Mouse (Mus musculus): Measurements from ENCODE around the gene Tex50. TPM values are rescaled to one million over a fixed set of nuclear protein-coding genes. Genes with fewer than 3 reads are reported as not detected.
"Not testable (repeated sequence)": the region's sequence is repeated elsewhere in the genome, so short reads cannot be mapped to it uniquely, and the experiment has no call there.

Tex50 gene
- polyA plus RNA-seq, 1 experiment from 2014 or later, result not detected

GRCm38 (mm10) chr1:161151098-161151497 is 8.0 kb downstream of the Tex50 start:
- no peak overlapping the region for H3K4me2 ChIP-seq
- WGBS, result 72% methylated on average over 6 of the region's 6 CpGs
- no peak for ATAC-seq (ENCODE audit: insufficient read depth, low FRiP score, low read depth)

GRCm38 (mm10) chr1:161147888-161148287 is 11.2 kb downstream of the Tex50 start:
- Histone ChIP-seq H3K36me3 (no peaks in the 10 kb centered on the region), H3K4me3 (replicated peaks) (no peak overlapping the region), H3K27ac (no peak overlapping the region), H3K27me3 (replicated peaks) (no peaks in the 10 kb centered on the region), H3K9me3 (no peaks in the 10 kb centered on the region), H3K9ac (no peak overlapping the region), H3K4me2 (no peak overlapping the region), H3K4me1 (no peaks in the 10 kb centered on the region)
- ATAC-seq (ENCODE audit: insufficient read depth, low FRiP score, low read depth), result no peak
- 72% methylated on average over 2 of the region's 2 CpGs for WGBS

More at GRCm38 (mm10) chr1:161151098-161151497, 8.0 kb downstream of the Tex50 start:
- no peaks in the 10 kb centered on the region for H3K9me3 ChIP-seq
- no peak overlapping the region for H3K4me3 ChIP-seq (replicated peaks)
- H3K27ac ChIP-seq, result no peak overlapping the region
- H3K36me3 ChIP-seq, result no peaks in the 10 kb centered on the region
- H3K9ac ChIP-seq, result no peak overlapping the region
- H3K4me1 ChIP-seq, result no peaks in the 10 kb centered on the region
- H3K27me3 ChIP-seq (replicated peaks), result no peaks in the 10 kb centered on the region

GRCm38 (mm10) chr1:161145611-161146010 is 13.5 kb downstream of the Tex50 start:
- H3K4me2 ChIP-seq; H3K27me3 ChIP-seq (replicated peaks); ATAC-seq (ENCODE audit: insufficient read depth, low FRiP score, low read depth); H3K27ac ChIP-seq; H3K36me3 ChIP-seq; H3K4me3 ChIP-seq (replicated peaks); H3K4me1 ChIP-seq; H3K9ac ChIP-seq; H3K9me3 ChIP-seq: not testable (repeated sequence)
- 77% methylated on average over 8 of the region's 8 CpGs for WGBS

- Histone ChIP-seq H3K4me3 (replicated peaks) (no peak overlapping the region), H3K9me3 (no peaks in the 10 kb centered on the region), H3K4me2 (peak overlapping the region; percentile 72; the same call in 1 of the 2 replicates), H3K27me3 (replicated peaks) (no peaks in the 10 kb centered on the region), H3K27ac (no peak overlapping the region), H3K36me3 (no peaks in the 10 kb centered on the region), H3K4me1 (no peaks in the 10 kb centered on the region), H3K9ac (no peak overlapping the region)
- 87% methylated on average over 7 of the region's 7 CpGs for WGBS
- no peak for ATAC-seq (ENCODE audit: insufficient read depth, low FRiP score, low read depth)
Observed at GRCm38 (mm10) chr1:161143216-161143615, 15.9 kb downstream of the Tex50 start.

- Histone ChIP-seq H3K36me3 (no peaks in the 10 kb centered on the region), H3K4me3 (replicated peaks) (peak within 1 kb of the TSS; percentile 39), H3K27me3 (replicated peaks) (no peaks in the 10 kb centered on the region), H3K27ac (no peak within 1 kb of the TSS), H3K9me3 (no peaks in the 10 kb centered on the region), H3K9ac (no peak within 1 kb of the TSS), H3K4me2 (peak within 1 kb of the TSS; percentile 72), H3K4me1 (no peaks in the 10 kb centered on the region)
- 6% methylated on average over 33 of the region's 33 CpGs for WGBS
- ATAC-seq (ENCODE audit: insufficient read depth, low FRiP score, low read depth), result peak; percentile 77; the same call in 1 of the 2 replicates
Observed at GRCm38 (mm10) chr1:161142531-161143159, 16.5 kb downstream of the Tex50 start, which contains the start of gene Ankrd45. Gene Ankrd45, plus strand, starts transcription at chr1:161142691.

- no peak for ATAC-seq (ENCODE audit: insufficient read depth, low FRiP score, low read depth)
- H3K4me2 ChIP-seq, result no peak overlapping the region
- WGBS, result 73% methylated on average over 9 of the region's 9 CpGs
- H3K36me3 ChIP-seq, result no peaks in the 10 kb centered on the region
- no peaks in the 10 kb centered on the region for H3K27me3 ChIP-seq (replicated peaks)
- H3K4me3 ChIP-seq (replicated peaks), result no peak overlapping the region
- no peaks in the 10 kb centered on the region for H3K9me3 ChIP-seq
- H3K9ac ChIP-seq, result no peak overlapping the region
- H3K4me1 ChIP-seq, result no peaks in the 10 kb centered on the region
- no peak overlapping the region for H3K27ac ChIP-seq
Observed at GRCm38 (mm10) chr1:161140026-161140762, 18.9 kb downstream of the Tex50 start.

GRCm38 (mm10) chr1:161139496-161139895 is 19.6 kb downstream of the Tex50 start:
- 79% methylated on average over 2 of the region's 2 CpGs for WGBS
- no peaks in the 10 kb centered on the region for H3K9me3 ChIP-seq
- no peak overlapping the region for H3K4me2 ChIP-seq
- no peaks in the 10 kb centered on the region for H3K4me1 ChIP-seq
- no peak for ATAC-seq (ENCODE audit: insufficient read depth, low FRiP score, low read depth)
- H3K27ac ChIP-seq, result no peak overlapping the region
- no peak overlapping the region for H3K9ac ChIP-seq
- H3K27me3 ChIP-seq (replicated peaks), result no peaks in the 10 kb centered on the region
- H3K36me3 ChIP-seq, result no peaks in the 10 kb centered on the region
- no peak overlapping the region for H3K4me3 ChIP-seq (replicated peaks)

- H3K9ac ChIP-seq, result peak within 1 kb of the TSS; percentile 80
- WGBS, result 2% methylated on average over 41 of the region's 41 CpGs
- ATAC-seq (ENCODE audit: insufficient read depth, low FRiP score, low read depth), result peak; percentile 94
Observed at GRCm38 (mm10) chr1:161130726-161131664, 28.1 kb downstream of the Tex50 start, which contains the start of gene Klhl20. Gene Klhl20, minus strand, starts transcription at chr1:161131511.

GRCm38 (mm10) chr1:161126461-161126860 is 32.7 kb downstream of the Tex50 start:
- ATAC-seq (ENCODE audit: insufficient read depth, low FRiP score, low read depth), result no peak
- no peaks in the 10 kb centered on the region for H3K27me3 ChIP-seq (replicated peaks)
- no peaks in the 10 kb centered on the region for H3K4me1 ChIP-seq
- H3K4me2 ChIP-seq, result no peak overlapping the region
- H3K9ac ChIP-seq, result no peak overlapping the region
- H3K9me3 ChIP-seq, result no peaks in the 10 kb centered on the region
- no peak overlapping the region for H3K27ac ChIP-seq
- H3K4me3 ChIP-seq (replicated peaks), result no peak overlapping the region
- 75% methylated on average over 1 of the region's 1 CpGs for WGBS
- H3K36me3 ChIP-seq, result no peaks in the 10 kb centered on the region

More at GRCm38 (mm10) chr1:161130726-161131664, 28.1 kb downstream of the Tex50 start, which contains the start of gene Klhl20:
- Histone ChIP-seq H3K27ac (peak within 1 kb of the TSS; percentile 87), H3K4me1 (no peaks in the 10 kb centered on the region), H3K36me3 (no peaks in the 10 kb centered on the region), H3K4me3 (replicated peaks) (peak within 1 kb of the TSS; percentile 65), H3K9me3 (no peaks in the 10 kb centered on the region), H3K27me3 (replicated peaks) (no peaks in the 10 kb centered on the region), H3K4me2 (peak within 1 kb of the TSS; percentile 79)

GRCm38 (mm10) chr1:161122661-161123418 is 36.3 kb downstream of the Tex50 start:
- Histone ChIP-seq H3K4me1 (no peaks in the 10 kb centered on the region), H3K4me2 (no peak overlapping the region), H3K9ac (no peak overlapping the region), H3K36me3 (no peaks in the 10 kb centered on the region), H3K27ac (no peak overlapping the region), H3K4me3 (replicated peaks) (no peak overlapping the region), H3K27me3 (replicated peaks) (no peaks in the 10 kb centered on the region), H3K9me3 (no peaks in the 10 kb centered on the region)
- 83% methylated on average over 10 of the region's 10 CpGs for WGBS
- ATAC-seq (ENCODE audit: insufficient read depth, low FRiP score, low read depth), result no peak

GRCm38 (mm10) chr1:161114591-161114990 is 44.5 kb downstream of the Tex50 start:
- Histone ChIP-seq H3K36me3 (no peaks in the 10 kb centered on the region), H3K27ac (peak overlapping the region; percentile 40; the same call in 1 of the 2 replicates)
- ATAC-seq (ENCODE audit: insufficient read depth, low FRiP score, low read depth), result no peak

More at GRCm38 (mm10) chr1:161114591-161114990, 44.5 kb downstream of the Tex50 start:
- Histone ChIP-seq H3K4me2 (no peak overlapping the region), H3K4me1 (no peaks in the 10 kb centered on the region; the same call in 1 of the 2 replicates), H3K27me3 (replicated peaks) (no peaks in the 10 kb centered on the region), H3K9ac (no peak overlapping the region), H3K9me3 (no peaks in the 10 kb centered on the region), H3K4me3 (replicated peaks) (no peak overlapping the region)

Measured in stomach, embryonic 15.5 days (tissue).